Mouse (Mus musculus): Measurements from ENCODE around the gene Akap13. TPM values are rescaled to one million over a fixed set of nuclear protein-coding genes. Genes with fewer than 3 reads are reported as not detected.
A peak's percentile ranks its signal among the peaks of the same experiment; 100 is the strongest.

The Akap13 gene
- polyA plus RNA-seq, 1 experiment from 2014 or later = 17.4 TPM

DNA sequence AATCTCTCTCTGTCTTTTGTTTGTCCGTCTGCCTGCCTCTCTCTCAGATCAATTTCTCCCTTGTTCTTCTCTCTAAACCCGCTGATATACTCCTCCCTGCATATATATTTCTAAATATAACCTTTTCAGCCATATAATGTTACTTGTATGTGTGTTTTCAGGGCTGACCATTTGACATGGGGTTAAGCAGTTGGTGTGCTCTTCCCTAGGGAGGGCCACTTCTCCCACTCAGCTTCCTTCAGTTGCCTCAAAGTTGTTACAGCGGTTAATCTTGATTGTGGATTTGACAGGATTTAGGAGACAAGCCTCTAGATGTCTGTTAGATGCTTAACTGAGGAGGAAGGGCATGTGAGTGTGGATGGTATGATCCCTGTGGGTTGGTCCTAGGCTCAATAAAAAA lies 83.8 kb downstream of the Akap13 start:
- no peak for ATAC-seq

DNA sequence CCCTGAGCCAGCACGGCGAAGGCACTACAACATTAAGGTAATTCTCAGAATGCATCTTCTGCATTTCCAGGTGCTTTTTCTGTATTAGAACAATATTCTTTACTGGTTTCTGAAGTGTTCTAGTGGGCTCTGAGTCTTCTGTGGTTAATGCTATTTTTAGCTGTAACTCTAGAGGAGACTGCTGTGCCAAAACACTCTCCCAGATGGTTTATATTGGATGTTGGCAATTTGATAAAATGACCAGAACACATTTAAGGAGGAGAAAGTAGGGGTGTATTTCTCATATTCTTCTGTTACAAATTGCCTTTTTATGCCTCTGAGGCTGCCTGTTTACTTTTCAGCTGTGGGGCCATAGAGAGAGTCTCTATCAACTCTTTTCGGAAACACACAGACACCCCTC lies 94.5 kb downstream of the Akap13 start:
- Histone ChIP-seq H3K4me1 (replicated peaks; ENCODE audit: control insufficient read depth, insufficient read depth, low read length) (no peaks in the 10 kb centered on the region), H3K27ac (ENCODE audit: low read depth, low read length) (no peak overlapping the region), H3K36me3 (ENCODE audit: control insufficient read depth, insufficient read depth) (no peaks in the 10 kb centered on the region), H3K4me3 (ENCODE audit: low read depth, low read length) (no peak overlapping the region), H3K9me3 (ENCODE audit: control insufficient read depth) (no peaks in the 10 kb centered on the region), H3K27me3 (replicated peaks; ENCODE audit: control insufficient read depth, insufficient read depth, low read length) (no peaks in the 10 kb centered on the region), H3K9ac (ENCODE audit: low read depth, low read length) (no peak overlapping the region), H3K4me2 (replicated peaks; ENCODE audit: low read depth) (no peak overlapping the region)
- 76% methylated on average over 3 of the region's 3 CpGs for WGBS
- no peak for ATAC-seq
- no peak for TF ChIP-seq CTCF (IDR thresholded peaks at IDR 0.05; ENCODE audit: low read depth)

More for the DNA sequence above, 83.8 kb downstream of the Akap13 start:
- 0 out of 2 replicates have a peak, but pooled peaks cover 7% of the 10 kb centered on the region for H3K36me3 ChIP-seq (ENCODE audit: control insufficient read depth, insufficient read depth)
- no peak for TF ChIP-seq CTCF (IDR thresholded peaks at IDR 0.05; ENCODE audit: low read depth)
- no peak overlapping the region for H3K4me3 ChIP-seq (ENCODE audit: low read depth, low read length)
- 88% methylated on average over 3 of the region's 3 CpGs for WGBS
- H3K27ac ChIP-seq (ENCODE audit: low read depth, low read length) = no peak overlapping the region
- no peaks in the 10 kb centered on the region for H3K4me1 ChIP-seq (replicated peaks; ENCODE audit: control insufficient read depth, insufficient read depth, low read length)
- no peaks in the 10 kb centered on the region for H3K27me3 ChIP-seq (replicated peaks; ENCODE audit: control insufficient read depth, insufficient read depth, low read length)
- H3K4me2 ChIP-seq (replicated peaks; ENCODE audit: low read depth) = no peak overlapping the region
- no peak overlapping the region for H3K9ac ChIP-seq (ENCODE audit: low read depth, low read length)
- no peaks in the 10 kb centered on the region for H3K9me3 ChIP-seq (ENCODE audit: control insufficient read depth)

DNA sequence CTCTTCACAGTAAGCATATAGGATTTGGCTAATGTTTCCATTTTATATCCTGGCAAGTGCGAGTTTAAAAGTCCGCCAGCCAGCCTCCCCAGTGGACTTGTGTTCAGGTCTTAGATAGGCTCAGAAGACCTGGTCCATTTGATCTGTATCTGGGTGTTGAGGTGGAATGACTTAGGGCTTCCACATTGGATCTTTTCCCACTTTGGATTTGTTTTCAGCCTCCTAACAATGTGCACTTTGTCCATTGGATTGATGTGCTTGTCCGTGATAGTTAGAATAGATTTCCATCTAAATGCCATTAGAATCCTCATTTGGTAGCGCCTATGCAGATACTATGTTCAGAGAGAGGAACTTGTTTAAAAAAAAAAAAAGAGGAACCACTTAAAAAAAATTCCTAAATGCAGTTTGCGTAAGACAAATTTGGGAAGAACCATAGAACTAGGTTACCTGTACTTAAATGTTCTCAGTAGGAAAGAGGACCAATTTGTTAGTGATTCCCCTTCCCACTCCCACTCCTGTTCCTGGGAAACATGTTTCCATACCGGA lies 95.5 kb downstream of the Akap13 start:
- Histone ChIP-seq H3K4me3 (ENCODE audit: low read depth, low read length) (no peak overlapping the region), H3K9me3 (ENCODE audit: control insufficient read depth) (no peaks in the 10 kb centered on the region), H3K4me2 (replicated peaks; ENCODE audit: low read depth) (no peak overlapping the region), H3K9ac (ENCODE audit: low read depth, low read length) (no peak overlapping the region), H3K36me3 (ENCODE audit: control insufficient read depth, insufficient read depth) (no peaks in the 10 kb centered on the region), H3K4me1 (replicated peaks; ENCODE audit: control insufficient read depth, insufficient read depth, low read length) (no peaks in the 10 kb centered on the region), H3K27me3 (replicated peaks; ENCODE audit: control insufficient read depth, insufficient read depth, low read length) (no peaks in the 10 kb centered on the region), H3K27ac (ENCODE audit: low read depth, low read length) (no peak overlapping the region)
- TF ChIP-seq CTCF (IDR thresholded peaks at IDR 0.05; ENCODE audit: low read depth) = no peak
- WGBS = 87% methylated on average over 6 of the region's 6 CpGs
- no peak for ATAC-seq

DNA sequence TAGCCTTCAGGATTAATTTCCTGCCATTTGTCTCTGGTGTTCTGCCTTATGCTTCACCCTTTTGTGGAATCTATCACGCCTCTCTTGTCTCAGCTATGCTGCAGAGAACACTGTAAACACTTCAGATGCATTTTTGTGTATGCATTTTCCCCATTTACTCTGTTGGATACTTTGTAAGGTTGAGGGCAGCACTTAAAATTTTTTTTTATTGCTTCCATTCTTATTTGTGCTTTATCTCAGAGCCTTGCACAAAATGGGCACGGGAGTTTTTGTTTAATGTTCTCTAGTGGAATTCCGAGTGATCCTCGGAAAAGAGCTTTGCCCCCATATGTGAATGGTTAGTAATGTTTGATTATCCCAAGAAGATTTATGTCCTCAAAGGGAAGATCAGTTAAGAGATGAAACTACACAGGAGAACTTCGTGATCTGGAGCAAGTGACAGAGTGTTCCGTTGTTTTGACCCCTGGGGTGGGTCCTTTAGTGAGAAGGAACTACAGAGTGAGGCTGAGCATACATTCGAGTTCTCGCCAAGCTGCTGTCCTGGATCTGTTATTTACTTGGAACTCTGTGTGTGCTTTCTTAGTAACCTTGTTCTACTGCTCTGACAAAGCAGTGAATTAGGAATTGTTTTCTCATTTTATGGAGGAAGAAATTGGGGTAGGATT lies 97.8 kb downstream of the Akap13 start:
- TF ChIP-seq CTCF (IDR thresholded peaks at IDR 0.05; ENCODE audit: low read depth) = no peak
- Histone ChIP-seq H3K4me1 (replicated peaks; ENCODE audit: control insufficient read depth, insufficient read depth, low read length) (peaks cover 3% of the 10 kb centered on the region; the same call in 1 of the 2 replicates), H3K27ac (ENCODE audit: low read depth, low read length) (no peak overlapping the region), H3K4me3 (ENCODE audit: low read depth, low read length) (no peak overlapping the region), H3K36me3 (ENCODE audit: control insufficient read depth, insufficient read depth) (no peaks in the 10 kb centered on the region), H3K27me3 (replicated peaks; ENCODE audit: control insufficient read depth, insufficient read depth, low read length) (no peaks in the 10 kb centered on the region), H3K4me2 (replicated peaks; ENCODE audit: low read depth) (no peak overlapping the region), H3K9me3 (ENCODE audit: control insufficient read depth) (no peaks in the 10 kb centered on the region), H3K9ac (ENCODE audit: low read depth, low read length) (no peak overlapping the region)
- WGBS = 68% methylated on average over 8 of the region's 8 CpGs
- no peak for ATAC-seq

DNA sequence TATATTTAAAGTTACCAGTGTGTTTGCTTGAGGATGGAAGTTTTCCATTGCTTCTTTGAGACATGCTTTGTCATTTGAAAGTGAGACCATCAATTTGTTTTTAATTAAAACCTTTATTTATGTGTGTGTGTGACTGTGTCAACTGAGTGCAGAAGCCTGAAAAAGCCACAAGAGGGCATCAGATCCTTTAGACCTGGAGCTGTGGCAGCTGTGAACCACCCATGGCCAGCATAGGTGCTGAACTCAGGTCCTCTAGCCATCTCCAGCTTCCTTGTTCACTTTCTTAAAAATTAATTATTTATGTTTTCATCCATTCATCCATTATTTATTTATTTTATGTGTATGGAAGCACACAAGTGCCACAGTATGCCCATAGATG lies 98.3 kb downstream of the Akap13 start:
- Histone ChIP-seq H3K9ac (ENCODE audit: low read depth, low read length) (no peak overlapping the region), H3K4me1 (replicated peaks; ENCODE audit: control insufficient read depth, insufficient read depth, low read length) (peaks cover 6% of the 10 kb centered on the region; the same call in 1 of the 2 replicates), H3K4me2 (replicated peaks; ENCODE audit: low read depth) (no peak overlapping the region), H3K27ac (ENCODE audit: low read depth, low read length) (no peak overlapping the region), H3K36me3 (ENCODE audit: control insufficient read depth, insufficient read depth) (no peaks in the 10 kb centered on the region), H3K27me3 (replicated peaks; ENCODE audit: control insufficient read depth, insufficient read depth, low read length) (no peaks in the 10 kb centered on the region), H3K4me3 (ENCODE audit: low read depth, low read length) (no peak overlapping the region), H3K9me3 (ENCODE audit: control insufficient read depth) (no peaks in the 10 kb centered on the region)
- peak; percentile 56 for TF ChIP-seq CTCF (IDR thresholded peaks at IDR 0.05; ENCODE audit: low read depth)
- no peak for ATAC-seq

DNA sequence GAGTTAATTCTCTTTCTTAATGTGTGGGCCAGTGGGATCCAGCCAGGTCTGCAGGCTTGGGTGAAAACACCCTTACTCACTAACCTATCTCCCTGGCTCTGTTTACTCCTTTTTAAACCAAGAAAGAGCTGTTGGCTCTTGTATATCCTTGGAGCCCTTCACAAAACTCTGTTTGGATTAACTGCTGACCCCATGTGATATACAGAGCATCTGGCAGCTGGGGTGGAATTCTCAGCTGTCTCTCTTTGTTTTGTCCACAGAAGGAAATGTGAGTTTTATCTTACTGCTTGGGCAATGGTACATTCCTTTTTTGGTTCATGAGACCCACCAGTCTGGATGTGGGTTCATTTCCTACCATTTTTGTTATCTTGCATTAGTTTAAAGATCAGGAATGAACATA lies 98.7 kb downstream of the Akap13 start:
- no peak overlapping the region for H3K4me2 ChIP-seq (replicated peaks; ENCODE audit: low read depth)
- no peaks in the 10 kb centered on the region for H3K9me3 ChIP-seq (ENCODE audit: control insufficient read depth)
- H3K4me3 ChIP-seq (ENCODE audit: low read depth, low read length) = no peak overlapping the region
- H3K27me3 ChIP-seq (replicated peaks; ENCODE audit: control insufficient read depth, insufficient read depth, low read length) = no peaks in the 10 kb centered on the region
- peaks cover 6% of the 10 kb centered on the region; the same call in 1 of the 2 replicates for H3K4me1 ChIP-seq (replicated peaks; ENCODE audit: control insufficient read depth, insufficient read depth, low read length)
- H3K36me3 ChIP-seq (ENCODE audit: control insufficient read depth, insufficient read depth) = no peaks in the 10 kb centered on the region
- no peak overlapping the region for H3K9ac ChIP-seq (ENCODE audit: low read depth, low read length)
- H3K27ac ChIP-seq (ENCODE audit: low read depth, low read length) = no peak overlapping the region
- no peak for TF ChIP-seq CTCF (IDR thresholded peaks at IDR 0.05; ENCODE audit: low read depth)
- no peak for ATAC-seq

All from intestine, postnatal 0 days (tissue).